Mouse (Mus musculus) hindbrain, embryonic 11.5 days (tissue): ENCODE measurements around the gene Maco1. TPM values are rescaled to one million over a fixed set of nuclear protein-coding genes. Genes with fewer than 3 reads are reported as not detected.
"Not testable (repeated sequence)": the region's sequence is repeated elsewhere in the genome, so short reads cannot be mapped to it uniquely, and the experiment has no call there.

Experiments
- ATAC-seq: fragments of 200-750 bp; cut with Nextera tagmentation; 2 replicates; pipeline ENCODE4 v1.8.0; 2017; ENCODE audit warnings: mild to moderate bottlenecking, moderate TSS enrichment, moderate library complexity; ENCODE audit not compliant: low FRiP score
- DNase-seq: peaks from one replicate; pipeline ENCODE4 v3.0.0-alpha.2; 2015; ENCODE audit warnings: low spot score
- H3K27ac ChIP-seq: fragments of 300-500 bp; sonication (generic); 2 replicates; pipeline ENCODE4 v1.5.1; 2014; ENCODE audit warnings: mild to moderate bottlenecking, low read depth, low read length
- H3K27me3 ChIP-seq: fragments of 300-500 bp; sonication (generic); 2 replicates; pipeline ENCODE4 v1.6.1; 2014; ENCODE audit warnings: mild to moderate bottlenecking, low read length, moderate library complexity, mixed read lengths; ENCODE audit not compliant: control insufficient read depth, insufficient read depth
- H3K36me3 ChIP-seq: fragments of 300-500 bp; sonication (generic); 2 replicates; pipeline ENCODE4 v1.6.1; 2014; ENCODE audit warnings: mild to moderate bottlenecking, low read length, moderate library complexity, mixed read lengths; ENCODE audit not compliant: control insufficient read depth, insufficient read depth
- H3K4me1 ChIP-seq: fragments of 300-500 bp; sonication (generic); replicated peaks from 2 replicates; pipeline ENCODE4 v1.6.1; 2014; ENCODE audit warnings: low read length, mixed read lengths; ENCODE audit not compliant: control insufficient read depth, insufficient read depth
- H3K4me2 ChIP-seq: fragments of 300-500 bp; sonication (generic); replicated peaks from 2 replicates; pipeline ENCODE4 v1.6.1; 2014; ENCODE audit warnings: mild to moderate bottlenecking, low read depth, low read length
- H3K4me3 ChIP-seq: fragments of 300-500 bp; sonication (generic); 2 replicates; pipeline ENCODE4 v1.5.1; 2014; ENCODE audit warnings: low read depth, low read length
- H3K9ac ChIP-seq: fragments of 300-500 bp; sonication (generic); 2 replicates; pipeline ENCODE4 v1.6.1; 2014; ENCODE audit warnings: low read depth, low read length
- H3K9me3 ChIP-seq: fragments of 300-500 bp; sonication (generic); 2 replicates; pipeline ENCODE4 v1.6.1; 2016; ENCODE audit warnings: low read length; ENCODE audit not compliant: control insufficient read depth
- WGBS: fragments of 180-500 bp; shearing (Covaris S2); extraction: QIAGEN DNeasy Blood & Tissue Kit; methylation state at CpG from one replicate; pipeline ENCODE4 v1.1.7; 2014; 5-methylcytosine and 5-hydroxymethylcytosine counted together
- polyA plus RNA-seq: library from polyadenylated mRNA; unstranded; fragments of >200 nt; fragmentation: Nextera tagmentation; extraction: Ambion mirVana; gene quantifications from 2 replicates; pipeline ENCODE4 v1.2.1, GENCODE M21; 2014

Gene Maco1
- polyA plus RNA-seq, 1 experiment from 2014 or later: 73.1 TPM

DNA sequence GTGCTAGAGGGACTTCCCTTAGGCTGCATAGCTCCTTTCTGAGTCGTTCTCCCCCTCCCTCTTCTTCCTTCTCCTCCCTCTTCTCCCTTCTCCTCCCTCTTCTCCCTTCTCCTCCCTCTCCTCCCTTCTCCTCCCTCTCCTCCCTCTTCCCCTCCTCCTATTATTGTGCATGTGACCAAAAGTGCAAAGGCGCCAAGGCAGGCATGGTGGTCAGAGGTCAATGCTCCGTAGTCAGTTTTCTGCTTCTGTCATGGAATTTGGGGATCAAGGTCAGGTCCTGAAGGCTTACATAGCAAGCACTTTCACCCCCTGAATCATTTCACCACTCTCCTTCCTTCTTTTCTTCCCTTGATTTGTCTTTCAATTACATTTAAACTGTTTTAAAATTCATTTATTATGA, 54.3 kb downstream of the Maco1 start:
- Histone ChIP-seq H3K4me1 (no peaks in the 10 kb centered on the region; the same call in 1 of the 2 replicates), H3K4me2 (no peak overlapping the region), H3K36me3 (no peaks in the 10 kb centered on the region), H3K9me3 (no peaks in the 10 kb centered on the region), H3K27me3 (no peaks in the 10 kb centered on the region), H3K27ac (no peak overlapping the region), H3K4me3 (no peak overlapping the region), H3K9ac (no peak overlapping the region)
- ATAC-seq (no peak), DNase-seq (no peak)
- WGBS: 48% methylated on average over 3 of the region's 3 CpGs

DNA sequence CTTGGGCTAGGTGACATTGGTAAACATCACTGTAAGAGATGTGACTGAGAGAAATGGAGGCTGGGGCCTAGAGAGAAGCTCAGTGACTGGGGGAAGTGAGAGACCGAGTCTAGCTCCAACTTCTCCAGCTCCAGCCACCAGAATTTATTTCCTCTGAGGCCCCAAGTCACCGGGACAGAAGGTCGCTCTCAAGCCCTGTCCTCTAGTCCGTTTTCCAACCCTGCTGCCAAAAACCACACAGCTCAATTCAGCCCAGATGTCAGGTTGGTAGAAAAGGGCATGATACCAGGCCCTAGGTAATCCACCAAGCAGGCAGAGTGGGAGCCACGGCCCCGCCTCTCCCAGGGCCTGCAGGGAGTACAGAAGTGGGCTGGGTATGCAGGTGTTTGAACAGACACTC, 55.5 kb downstream of the Maco1 start:
- ATAC-seq (no peak), DNase-seq (no peak)
- H3K36me3 ChIP-seq: no peaks in the 10 kb centered on the region
- H3K9me3 ChIP-seq: no peaks in the 10 kb centered on the region
- H3K4me1 ChIP-seq: no peaks in the 10 kb centered on the region; the same call in 1 of the 2 replicates
- 87% methylated on average over 6 of the region's 6 CpGs for WGBS
- no peak overlapping the region for H3K9ac ChIP-seq
- H3K4me2 ChIP-seq: no peak overlapping the region
- no peak overlapping the region for H3K4me3 ChIP-seq
- no peak overlapping the region for H3K27ac ChIP-seq
- H3K27me3 ChIP-seq: no peaks in the 10 kb centered on the region

DNA sequence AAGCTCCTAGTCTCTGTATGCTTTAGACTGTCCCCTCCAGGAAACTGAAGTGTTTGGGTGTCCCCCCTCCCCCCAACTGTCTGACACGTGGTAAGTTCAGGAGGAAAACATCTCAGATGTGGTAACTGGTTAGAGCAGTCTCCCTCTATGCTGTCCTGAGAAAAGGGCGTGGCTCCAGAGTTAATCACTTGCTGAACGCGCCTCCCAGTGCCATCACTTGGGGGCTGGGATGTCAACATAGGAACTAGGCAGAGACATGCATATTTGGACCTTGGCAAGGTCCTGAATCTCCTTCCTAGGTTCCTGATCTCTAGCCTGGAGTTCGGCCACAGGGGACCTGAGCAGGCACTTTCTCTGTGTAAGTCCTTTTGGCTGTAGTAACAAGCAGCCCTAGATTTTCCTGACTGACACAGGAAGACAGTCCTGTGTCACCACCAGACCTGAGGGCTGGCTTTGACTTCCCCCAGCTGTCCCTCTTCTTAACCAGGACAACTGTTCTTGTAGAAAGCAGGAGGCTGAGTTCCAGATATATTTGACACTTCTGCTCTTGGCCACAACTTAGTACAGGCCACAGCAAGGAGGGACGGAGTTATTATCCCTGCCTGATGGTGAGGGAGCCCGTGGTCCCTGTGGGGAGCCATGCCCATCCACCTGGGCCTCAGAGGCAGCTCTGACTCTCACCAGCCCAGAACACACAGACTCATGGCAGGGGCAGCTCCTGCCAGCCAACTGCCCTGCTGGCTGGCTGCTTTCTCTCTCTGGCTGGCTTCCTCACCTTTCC, 56.4 kb downstream of the Maco1 start:
- no peak for ATAC-seq
- no peak for DNase-seq
- H3K4me3 ChIP-seq: no peak overlapping the region
- H3K27me3 ChIP-seq: no peaks in the 10 kb centered on the region
- no peaks in the 10 kb centered on the region for H3K36me3 ChIP-seq
- H3K27ac ChIP-seq: no peak overlapping the region
- H3K9ac ChIP-seq: no peak overlapping the region
- 28% methylated on average over 7 of the region's 7 CpGs for WGBS
- H3K4me2 ChIP-seq: no peak overlapping the region
- no peaks in the 10 kb centered on the region for H3K9me3 ChIP-seq
- H3K4me1 ChIP-seq: no peaks in the 10 kb centered on the region; the same call in 1 of the 2 replicates

DNA sequence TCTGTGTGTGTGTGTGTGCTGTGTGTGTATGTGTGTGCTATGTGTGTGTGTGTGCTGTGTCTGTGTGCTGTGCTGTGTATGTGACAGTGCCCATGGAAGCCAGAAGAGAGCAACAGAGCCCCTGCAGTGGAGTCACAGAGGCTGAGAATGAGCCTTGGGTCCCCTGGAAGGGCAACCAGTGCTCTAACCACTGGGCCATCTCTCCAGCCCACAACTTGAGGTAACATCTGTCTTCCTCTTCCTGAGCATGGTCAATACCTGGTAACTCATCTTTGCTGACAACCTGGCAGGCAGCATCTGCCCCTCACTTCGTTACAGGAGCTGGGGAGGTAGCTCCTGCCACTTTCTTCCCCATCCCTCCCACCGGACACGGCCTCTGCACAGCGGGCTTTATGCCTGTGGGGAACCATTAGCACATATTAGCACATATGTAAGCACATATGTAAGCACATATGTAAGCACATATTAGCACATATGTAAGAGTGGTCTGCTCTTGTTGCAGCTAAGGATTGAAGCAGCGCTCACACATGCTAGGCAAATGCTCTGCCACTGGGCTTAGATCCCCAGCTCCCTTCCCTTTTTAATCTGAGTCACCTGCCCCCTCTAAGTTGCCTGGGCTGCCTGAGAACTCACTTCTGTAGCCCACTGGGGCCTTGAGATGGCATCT, 57.2 kb downstream of the Maco1 start:
- Histone ChIP-seq H3K9ac (no peak overlapping the region), H3K4me3 (no peak overlapping the region), H3K4me1 (no peaks in the 10 kb centered on the region; the same call in 1 of the 2 replicates), H3K9me3 (no peaks in the 10 kb centered on the region), H3K36me3 (no peaks in the 10 kb centered on the region), H3K27ac (no peak overlapping the region), H3K27me3 (no peaks in the 10 kb centered on the region), H3K4me2 (no peak overlapping the region)
- ATAC-seq (no peak), DNase-seq (no peak)
- 83% methylated on average over 5 of the region's 5 CpGs for WGBS

DNA sequence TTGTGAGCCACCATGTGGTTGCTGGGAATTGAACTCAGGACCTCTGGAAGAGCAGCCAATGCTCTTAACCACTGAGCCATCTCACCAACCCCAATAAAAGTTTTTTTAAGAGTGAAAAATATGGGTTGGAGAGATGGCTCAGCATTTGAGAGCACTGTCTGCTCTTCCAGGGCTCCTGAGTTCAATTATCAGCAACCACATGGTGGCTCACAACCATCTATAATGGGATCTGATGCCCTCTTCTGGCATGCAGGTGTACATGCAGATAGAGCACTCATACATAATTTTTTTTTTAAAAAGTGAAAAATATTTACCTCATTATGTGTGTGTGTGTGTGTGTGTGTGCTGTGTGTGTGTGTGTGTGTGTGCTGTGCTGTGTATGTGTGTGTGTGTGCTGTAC, 58.2 kb downstream of the Maco1 start:
- H3K9me3 ChIP-seq, DNase-seq, H3K9ac ChIP-seq, H3K4me2 ChIP-seq, ATAC-seq, H3K4me3 ChIP-seq, H3K36me3 ChIP-seq, H3K27ac ChIP-seq, H3K27me3 ChIP-seq, H3K4me1 ChIP-seq: not testable (repeated sequence)

DNA sequence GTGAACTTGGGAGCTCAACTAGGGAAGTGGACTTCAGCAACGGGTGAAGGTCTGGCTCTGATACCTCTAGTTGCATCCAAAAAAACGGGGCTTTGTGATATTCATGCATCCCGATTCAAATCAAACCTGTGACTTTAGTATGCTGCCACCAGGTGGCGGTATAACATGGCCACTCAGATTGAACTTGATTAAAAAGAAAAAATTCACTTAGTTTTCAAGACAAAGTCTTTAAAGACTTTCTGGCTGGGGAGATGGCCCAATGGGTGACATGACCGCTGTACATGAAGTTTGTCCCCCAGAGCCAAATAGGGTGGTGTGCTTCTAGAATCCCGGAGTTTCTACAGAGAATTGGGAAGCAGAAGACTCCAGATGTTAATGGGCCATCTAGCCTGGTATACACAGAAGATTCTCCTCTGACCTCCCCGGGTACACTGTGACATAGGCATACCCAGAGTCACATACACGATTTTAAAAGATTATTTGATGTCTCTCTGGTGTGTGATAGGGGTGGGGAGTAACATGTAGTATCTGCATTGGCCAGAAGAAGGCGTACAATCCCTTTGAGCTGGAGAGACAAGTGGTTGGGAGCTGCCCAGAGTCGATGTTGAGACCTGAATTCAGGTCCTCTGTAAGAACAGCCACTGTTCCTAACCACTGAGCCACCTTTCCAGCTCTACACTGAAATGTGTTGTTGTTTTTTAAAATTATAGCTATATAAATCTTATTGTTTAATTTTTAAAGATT, 59.8 kb downstream of the Maco1 start:
- 50% methylated on average over 10 of the region's 10 CpGs for WGBS
- Histone ChIP-seq H3K9me3 (no peaks in the 10 kb centered on the region), H3K9ac (no peak overlapping the region), H3K4me3 (no peak overlapping the region), H3K27me3 (no peaks in the 10 kb centered on the region), H3K27ac (no peak overlapping the region), H3K36me3 (no peaks in the 10 kb centered on the region), H3K4me1 (no peaks in the 10 kb centered on the region; the same call in 1 of the 2 replicates), H3K4me2 (no peak overlapping the region)
- ATAC-seq (no peak), DNase-seq (peak; percentile 79)

DNA sequence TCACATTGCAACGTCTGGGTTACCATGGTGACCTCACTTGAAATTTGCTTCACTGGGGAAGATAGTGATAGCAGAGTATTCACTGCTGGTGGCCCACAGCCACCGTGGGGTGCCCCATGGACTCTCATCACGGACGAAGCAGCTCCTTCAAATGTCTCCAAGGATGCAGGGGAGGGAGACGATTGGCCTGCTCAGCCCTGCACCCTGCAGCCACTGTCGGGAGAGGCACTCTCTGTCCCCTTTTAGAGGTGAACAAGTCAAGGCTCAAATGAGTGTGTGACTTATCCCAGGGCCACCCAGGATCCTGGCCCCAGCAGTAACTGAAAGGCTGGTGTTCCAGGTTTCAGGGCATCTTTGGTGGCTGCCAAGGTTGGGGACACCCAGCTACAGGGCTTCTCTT, 61.4 kb downstream of the Maco1 start:
- Histone ChIP-seq H3K9ac (no peak overlapping the region), H3K36me3 (no peaks in the 10 kb centered on the region), H3K9me3 (no peaks in the 10 kb centered on the region), H3K27ac (no peak overlapping the region), H3K4me2 (no peak overlapping the region), H3K4me3 (no peak overlapping the region), H3K27me3 (no peaks in the 10 kb centered on the region), H3K4me1 (no peaks in the 10 kb centered on the region; the same call in 1 of the 2 replicates)
- DNase-seq (no peak), ATAC-seq (no peak)
- WGBS: 59% methylated on average over 6 of the region's 6 CpGs

DNA sequence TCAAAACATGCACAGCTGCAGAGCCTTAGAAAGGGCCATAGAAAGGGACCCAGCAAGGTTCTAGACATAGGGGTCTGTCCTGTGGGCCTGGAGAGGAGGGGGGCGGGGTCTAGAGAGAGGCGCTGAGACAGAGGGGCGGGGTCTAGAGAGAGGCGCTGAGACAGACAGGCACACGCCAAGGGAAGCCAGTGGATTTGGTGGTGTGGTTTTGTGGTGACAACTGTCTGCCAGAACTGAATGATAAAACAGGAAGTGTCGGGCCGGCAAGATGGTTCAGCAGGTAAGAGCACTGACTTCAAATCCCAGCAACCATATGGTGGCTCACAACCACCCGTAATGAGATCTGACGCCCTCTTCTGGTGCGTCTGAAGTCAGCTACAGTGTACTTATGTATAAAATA, 66.2 kb downstream of the Maco1 start:
- H3K4me1 ChIP-seq: no peaks in the 10 kb centered on the region
- 43% methylated on average over 10 of the region's 10 CpGs for WGBS
- H3K4me2 ChIP-seq: no peak overlapping the region
- H3K9ac ChIP-seq: no peak overlapping the region
- no peak overlapping the region for H3K4me3 ChIP-seq
- H3K36me3 ChIP-seq: no peaks in the 10 kb centered on the region
- H3K27ac ChIP-seq: no peak overlapping the region
- no peaks in the 10 kb centered on the region for H3K9me3 ChIP-seq
- ATAC-seq (no peak), DNase-seq (peak; percentile 37)
- H3K27me3 ChIP-seq: no peaks in the 10 kb centered on the region
